Mouse (Mus musculus) right cerebral cortex, postnatal 4 days (tissue): ENCODE data around the gene Gm21317.
"Not testable (repeated sequence)": the region's sequence is repeated elsewhere in the genome, so short reads cannot be mapped to it uniquely, and the experiment has no call there.

Experiments used
- DNase-seq: peaks from one replicate; pipeline ENCODE4 v3.0.0-alpha.2; 2022

Gm21317 gene

DNA sequence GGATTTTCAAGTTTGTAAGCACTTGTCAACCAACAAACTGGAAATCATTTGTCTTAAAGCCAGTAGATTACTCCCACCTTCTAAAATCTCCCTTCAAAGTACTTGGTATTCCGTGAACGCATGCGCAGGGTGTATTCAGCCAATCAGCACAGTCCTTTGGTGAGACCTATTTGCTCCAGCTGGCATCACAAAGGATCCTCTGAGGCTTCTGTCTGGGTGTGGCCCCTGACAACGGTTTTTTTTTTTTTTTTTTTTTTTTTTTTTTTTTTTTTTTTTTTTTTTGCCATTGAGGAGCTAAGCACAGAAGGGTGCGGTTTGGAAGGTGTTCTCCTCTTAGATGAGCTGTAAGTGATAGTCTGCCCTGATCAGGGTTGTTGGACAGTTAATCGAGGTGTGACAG, at the start of gene Gm21317:
Gene Gm21317 (plus strand): TSS at position 301 of the 400 bp plus-strand sequence.
- not testable (repeated sequence) for DNase-seq
